Mouse (Mus musculus) kidney, postnatal 0 days (tissue): ENCODE results near the gene Glrb. TPM values are rescaled to one million over a fixed set of nuclear protein-coding genes. Genes with fewer than 3 reads are reported as not detected.

Experiments used
- ATAC-seq: fragments of 200-750 bp; cut with Nextera tagmentation; replicated peaks from 2 replicates; pipeline ENCODE4 v1.8.0; 2017; ENCODE audit warnings: low read depth, moderate number of reproducible peaks, moderate TSS enrichment, moderate library complexity; ENCODE audit not compliant: low FRiP score
- DNase-seq: peaks from one replicate; pipeline ENCODE4 v3.0.0-alpha.2; 2016; ENCODE audit warnings: low spot score
- H3K27ac ChIP-seq: fragments of 300-500 bp; sonication (generic); 2 replicates; pipeline ENCODE4 v1.5.1; 2014; ENCODE audit warnings: mild to moderate bottlenecking
- H3K27me3 ChIP-seq: fragments of 300-500 bp; sonication (generic); 2 replicates; pipeline ENCODE4 v1.6.1; 2014; ENCODE audit warnings: low read length, mixed read lengths; ENCODE audit not compliant: insufficient read depth
- H3K36me3 ChIP-seq: fragments of 300-500 bp; sonication (generic); 2 replicates; pipeline ENCODE4 v1.6.1; 2014; ENCODE audit warnings: low read length, mixed read lengths; ENCODE audit not compliant: insufficient read depth
- H3K4me1 ChIP-seq: fragments of 300-500 bp; sonication (generic); replicated peaks from 2 replicates; pipeline ENCODE4 v1.6.1; 2014; ENCODE audit warnings: antibody characterized with exemption, low read length, mixed read lengths; ENCODE audit not compliant: insufficient read depth
- H3K4me2 ChIP-seq: fragments of 300-500 bp; sonication (generic); 2 replicates; pipeline ENCODE4 v1.6.1; 2014; ENCODE audit warnings: mild to moderate bottlenecking, low read length, moderate library complexity, mixed read lengths
- H3K4me3 ChIP-seq: fragments of 300-500 bp; sonication (generic); replicated peaks from 2 replicates; pipeline ENCODE4 v1.5.1; 2014; ENCODE audit warnings: low read depth, low read length
- H3K9ac ChIP-seq: fragments of 300-500 bp; sonication (generic); 2 replicates; pipeline ENCODE4 v1.6.1; 2014; ENCODE audit warnings: low read depth, low read length
- H3K9me3 ChIP-seq: fragments of 300-500 bp; sonication (generic); replicated peaks from 2 replicates; pipeline ENCODE4 v1.6.1; 2016; ENCODE audit warnings: low read length, inconsistent platforms, mixed read lengths
- CTCF ChIP-seq: IDR thresholded peaks from 2 replicates; pipeline ENCODE4 v1.5.1; 2016; ENCODE audit warnings: antibody characterized with exemption, low read depth, mild to moderate bottlenecking, moderate library complexity
- WGBS: fragments of 180-500 bp; shearing (Covaris S2); extraction: QIAGEN DNeasy Blood & Tissue Kit; methylation state at CpG from one replicate; pipeline ENCODE4 v1.1.7; 2014; 5-methylcytosine and 5-hydroxymethylcytosine counted together
- polyA plus RNA-seq: library from polyadenylated mRNA; unstranded; fragments of >200 nt; fragmentation: Nextera tagmentation; extraction: Ambion mirVana; gene quantifications from 2 replicates; pipeline ENCODE4 v1.2.1, GENCODE M21; 2015

Glrb gene
- polyA plus RNA-seq, 1 experiment from 2014 or later, result 5.6 TPM

DNA sequence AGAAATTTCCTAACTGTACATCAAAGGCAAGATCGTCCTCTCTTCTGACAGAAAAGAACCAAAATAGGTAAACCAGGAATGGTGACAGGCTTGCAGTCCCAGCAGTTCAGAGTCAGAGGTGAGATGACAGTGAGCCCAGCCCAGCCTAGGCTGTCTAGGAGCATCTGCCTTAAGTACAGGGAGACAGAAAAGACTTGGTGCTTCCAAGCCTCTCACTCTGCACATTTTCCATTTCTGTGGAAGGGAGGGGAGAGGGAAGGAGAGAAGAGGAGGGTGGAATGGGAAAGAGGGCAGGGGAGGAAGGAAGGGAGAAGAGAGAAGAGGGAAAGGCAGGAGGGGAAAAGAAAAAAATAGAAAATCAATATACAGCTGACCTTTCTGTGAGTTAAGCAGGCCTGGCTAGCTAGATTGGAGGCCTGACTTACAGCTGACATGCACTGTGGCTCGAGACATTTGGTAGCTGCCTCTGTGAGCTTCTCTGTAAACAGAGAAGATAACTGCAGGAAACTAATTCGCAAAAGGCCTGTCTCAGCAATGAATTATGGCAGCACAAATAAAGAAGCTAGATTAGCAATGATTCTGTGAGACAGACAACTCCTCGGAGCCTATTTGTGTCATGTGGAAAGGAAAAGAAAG is 20.3 kb downstream of the Glrb start:
- DNase-seq (peak; percentile 50), ATAC-seq (no peak)
- H3K4me3 ChIP-seq, result no peak overlapping the region
- no peak overlapping the region for H3K9ac ChIP-seq
- H3K27me3 ChIP-seq, result no peaks in the 10 kb centered on the region
- no peaks in the 10 kb centered on the region for H3K9me3 ChIP-seq
- WGBS, result 25% methylated on average over 4 of the region's 4 CpGs
- no peaks in the 10 kb centered on the region for H3K4me1 ChIP-seq
- no peak for TF ChIP-seq CTCF
- H3K36me3 ChIP-seq, result no peaks in the 10 kb centered on the region
- no peak overlapping the region for H3K4me2 ChIP-seq
- H3K27ac ChIP-seq, result no peak overlapping the region

DNA sequence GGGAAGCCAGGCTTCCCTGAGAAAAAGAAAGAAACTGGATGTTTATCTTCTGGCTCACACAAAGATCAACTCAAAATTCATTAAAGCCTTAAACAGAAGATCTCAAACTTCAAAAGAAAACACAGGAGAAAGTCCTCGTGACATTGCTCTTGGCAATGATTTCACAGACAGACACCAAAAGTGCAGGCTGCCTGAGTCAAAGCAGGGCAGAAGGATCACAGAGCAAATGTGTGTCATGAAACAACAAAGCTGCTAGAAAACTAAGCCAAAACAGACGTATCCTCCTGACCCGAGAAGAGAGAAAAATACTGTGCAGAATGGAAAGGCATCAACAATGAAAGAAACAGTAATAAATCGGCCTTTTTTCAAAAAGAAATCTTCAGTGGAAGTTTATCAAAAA is 22.4 kb downstream of the Glrb start:
- ATAC-seq, result no peak
- Histone ChIP-seq H3K4me3 (no peak overlapping the region), H3K36me3 (no peaks in the 10 kb centered on the region), H3K4me2 (no peak overlapping the region), H3K27me3 (no peaks in the 10 kb centered on the region), H3K4me1 (no peaks in the 10 kb centered on the region), H3K9me3 (no peaks in the 10 kb centered on the region), H3K9ac (no peak overlapping the region), H3K27ac (no peak overlapping the region)
- TF ChIP-seq CTCF, result no peak
- peak; percentile 78 for DNase-seq
- WGBS, result 35% methylated on average over 4 of the region's 4 CpGs

DNA sequence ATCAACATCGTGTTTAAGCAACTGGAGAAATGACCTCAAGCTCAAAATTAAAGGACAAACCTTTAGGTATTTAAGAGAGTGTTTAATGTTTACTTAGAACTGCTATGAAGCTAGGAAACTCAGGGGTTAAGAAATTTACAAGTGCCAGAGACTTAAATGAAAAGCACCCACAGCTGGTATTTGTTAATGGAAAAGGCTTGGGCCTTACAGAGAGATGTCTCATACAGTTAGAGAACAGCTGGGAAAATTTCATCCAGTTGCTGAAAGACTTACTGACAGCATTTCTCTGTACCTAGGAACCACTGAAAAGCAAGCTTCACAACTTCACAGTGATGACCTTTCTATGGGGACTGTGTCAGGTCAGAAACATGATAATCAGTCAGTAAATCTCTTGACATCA is 28.3 kb downstream of the Glrb start:
- no peaks in the 10 kb centered on the region for H3K27me3 ChIP-seq
- no peaks in the 10 kb centered on the region for H3K9me3 ChIP-seq
- TF ChIP-seq CTCF, result no peak
- DNase-seq, result peak; percentile 14
- no peak overlapping the region for H3K4me2 ChIP-seq
- H3K4me1 ChIP-seq, result no peaks in the 10 kb centered on the region
- H3K36me3 ChIP-seq, result no peaks in the 10 kb centered on the region
- no peak overlapping the region for H3K27ac ChIP-seq
- no peak for ATAC-seq
- H3K9ac ChIP-seq, result no peak overlapping the region
- 51% methylated on average over 1 of the region's 1 CpGs for WGBS
- no peak overlapping the region for H3K4me3 ChIP-seq

DNA sequence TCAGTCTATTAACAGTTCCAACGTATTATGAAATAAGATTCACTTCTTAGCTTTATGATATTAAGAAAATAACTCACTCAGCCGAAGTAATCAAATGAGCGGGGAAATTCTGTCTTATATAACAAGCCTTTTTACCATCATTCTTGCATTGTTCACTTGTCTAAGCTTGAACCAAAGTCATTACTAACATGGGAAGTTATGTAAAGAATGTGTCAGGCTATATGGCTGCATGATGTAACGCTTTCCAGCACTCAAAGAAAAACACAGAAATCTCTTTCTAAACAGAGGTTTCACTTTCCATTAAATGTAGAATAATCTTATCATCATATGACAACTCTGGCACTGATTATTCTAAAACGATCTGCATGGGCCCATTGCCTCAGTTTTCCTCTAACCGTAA is 29.9 kb downstream of the Glrb start:
- no peaks in the 10 kb centered on the region for H3K36me3 ChIP-seq
- no peak overlapping the region for H3K9ac ChIP-seq
- ATAC-seq (no peak), DNase-seq (peak; percentile 34)
- WGBS, result 65% methylated on average over 6 of the region's 6 CpGs
- H3K27me3 ChIP-seq, result no peaks in the 10 kb centered on the region
- no peak overlapping the region for H3K4me3 ChIP-seq
- no peak overlapping the region for H3K4me2 ChIP-seq
- no peak overlapping the region for H3K27ac ChIP-seq
- H3K9me3 ChIP-seq, result no peaks in the 10 kb centered on the region
- H3K4me1 ChIP-seq, result no peaks in the 10 kb centered on the region
- TF ChIP-seq CTCF, result no peak

DNA sequence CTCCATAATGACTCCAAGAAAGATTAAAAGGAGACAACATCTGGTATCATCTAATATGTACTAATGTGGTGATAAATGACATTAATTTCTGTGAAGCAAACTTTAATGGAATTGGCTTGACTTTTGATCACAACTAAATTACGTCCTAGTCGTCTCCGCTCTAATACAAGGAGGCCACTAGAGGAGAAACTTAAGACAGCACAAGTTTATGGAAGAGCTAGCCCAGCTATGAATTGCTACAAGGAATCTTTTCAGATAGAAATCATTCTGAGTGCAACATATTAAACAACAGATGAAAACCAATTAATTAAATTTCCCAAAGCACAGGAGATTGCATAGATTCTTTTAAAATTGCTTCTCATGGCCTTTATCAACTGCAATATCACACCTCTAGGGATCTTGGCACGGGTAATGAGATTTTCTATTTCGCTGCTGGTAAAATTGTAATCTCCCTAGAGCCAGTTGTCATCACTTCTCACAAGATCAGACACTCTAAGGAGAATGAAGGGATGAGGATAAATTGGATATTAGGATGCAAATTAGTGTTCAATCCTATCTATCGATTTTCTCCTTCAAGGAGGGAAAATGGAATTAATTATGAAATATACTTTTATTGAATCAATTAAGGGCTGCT is 32.7 kb downstream of the Glrb start:
- DNase-seq (no peak), ATAC-seq (no peak)
- Histone ChIP-seq H3K36me3 (no peaks in the 10 kb centered on the region), H3K4me2 (no peak overlapping the region), H3K27me3 (no peaks in the 10 kb centered on the region), H3K4me3 (no peak overlapping the region), H3K4me1 (no peaks in the 10 kb centered on the region), H3K27ac (no peak overlapping the region), H3K9ac (no peak overlapping the region), H3K9me3 (no peaks in the 10 kb centered on the region)
- WGBS, result 91% methylated on average over 6 of the region's 6 CpGs
- TF ChIP-seq CTCF, result no peak

DNA sequence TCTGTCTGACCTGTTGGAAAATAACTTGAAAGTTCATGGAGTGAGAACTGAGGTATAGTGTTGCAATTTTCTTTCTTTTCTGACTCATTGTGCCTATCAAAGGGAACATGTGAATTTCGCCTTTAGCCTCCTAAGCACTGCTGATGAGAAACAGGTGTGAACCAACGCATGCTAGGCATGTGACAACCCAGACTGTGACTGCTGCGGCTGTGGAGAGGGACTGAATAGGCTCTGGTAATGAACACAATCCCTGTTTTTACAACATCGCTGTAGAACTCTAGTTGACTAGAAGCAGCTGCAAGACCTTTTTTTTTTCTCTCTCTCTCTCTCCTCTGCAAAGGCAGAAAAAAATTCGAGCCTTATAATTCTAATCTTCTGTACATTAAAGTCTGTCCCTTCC is 34.9 kb downstream of the Glrb start:
- WGBS, result 21% methylated on average over 5 of the region's 5 CpGs
- DNase-seq, result peak; percentile 56
- Histone ChIP-seq H3K36me3 (no peaks in the 10 kb centered on the region), H3K4me3 (no peak overlapping the region), H3K4me1 (no peaks in the 10 kb centered on the region), H3K9me3 (no peaks in the 10 kb centered on the region), H3K27me3 (no peaks in the 10 kb centered on the region), H3K4me2 (no peak overlapping the region), H3K27ac (no peak overlapping the region), H3K9ac (no peak overlapping the region)
- no peak for ATAC-seq
- no peak for TF ChIP-seq CTCF
